Mouse (Mus musculus): ENCODE measurements around the gene Ptprm. TPM values are rescaled to one million over a fixed set of nuclear protein-coding genes. Genes with fewer than 3 reads are reported as not detected.

The Ptprm gene
- polyA plus RNA-seq, 1 experiment from 2014 or later, result 18.9 TPM

- 0 out of 2 replicates have a peak overlapping the region, but pooled peaks have one; percentile 4 for H3K4me2 ChIP-seq
- ATAC-seq (replicated peaks; ENCODE audit: low FRiP score), result no peak; the same call in 1 of the 2 replicates
- no peak overlapping the region for H3K4me3 ChIP-seq (replicated peaks)
Observed at GRCm38 (mm10) chr17:66693676-66694304, 660.5 kb downstream of the Ptprm start.

DNA sequence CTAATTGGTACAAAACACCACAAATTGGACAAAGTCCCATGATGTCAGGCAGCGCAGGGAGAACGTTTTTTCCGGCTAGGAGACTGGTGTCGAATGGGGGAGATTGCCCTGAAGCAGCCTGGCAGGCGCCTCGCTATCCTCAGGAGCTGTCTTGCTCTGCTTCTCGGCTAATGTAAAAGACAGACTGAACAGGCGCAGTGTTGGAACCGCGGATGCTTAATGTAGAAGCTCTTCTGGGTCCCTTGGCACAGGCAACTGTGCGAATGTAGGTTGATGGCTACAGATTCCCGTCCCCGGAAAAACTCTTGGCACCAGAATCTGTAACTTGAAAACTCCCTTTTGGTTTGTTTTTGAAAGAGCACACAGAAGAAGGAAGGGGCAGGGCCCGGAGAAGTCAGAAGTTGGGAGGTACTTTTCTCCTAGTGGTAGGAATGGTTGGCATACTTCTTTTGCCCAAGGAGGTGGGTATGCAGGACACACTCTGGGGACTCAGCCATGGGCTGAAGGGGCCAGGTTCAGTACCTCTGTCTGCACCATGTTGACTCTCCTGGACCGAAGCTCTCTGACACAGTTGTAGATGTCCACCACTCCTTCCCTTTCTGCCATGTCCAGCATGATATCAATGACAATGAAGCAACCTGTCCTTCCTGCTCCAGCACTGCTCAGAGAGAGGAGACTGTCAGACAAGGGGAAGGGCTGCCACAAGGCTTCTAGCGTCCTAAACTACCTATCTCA lies 661.1 kb downstream of the Ptprm start:
- H3K27me3 ChIP-seq, result no peaks in the 10 kb centered on the region
- peaks cover 17% of the 10 kb centered on the region; the same call in 1 of the 2 replicates for H3K36me3 ChIP-seq
- WGBS, result 88% methylated on average over 16 of the region's 16 CpGs
- H3K4me1 ChIP-seq, result peaks cover 47% of the 10 kb centered on the region
- no peak overlapping the region for H3K27ac ChIP-seq
- no peak overlapping the region for H3K4me3 ChIP-seq (replicated peaks)
- H3K9me3 ChIP-seq (replicated peaks), result no peaks in the 10 kb centered on the region
- no peak overlapping the region for H3K9ac ChIP-seq
- 0 out of 2 replicates have a peak overlapping the region, but pooled peaks have one; percentile 4 for H3K4me2 ChIP-seq
- ATAC-seq (replicated peaks; ENCODE audit: low FRiP score), result no peak

More at GRCm38 (mm10) chr17:66693676-66694304, 660.5 kb downstream of the Ptprm start:
- Histone ChIP-seq H3K27me3 (no peaks in the 10 kb centered on the region), H3K9me3 (replicated peaks) (no peaks in the 10 kb centered on the region), H3K4me1 (peaks cover 51% of the 10 kb centered on the region), H3K9ac (no peak overlapping the region), H3K27ac (0 out of 2 replicates have a peak overlapping the region, but pooled peaks have one; percentile 51), H3K36me3 (peaks cover 12% of the 10 kb centered on the region; the same call in 1 of the 2 replicates)
- 41% methylated on average over 21 of the region's 21 CpGs for WGBS

DNA sequence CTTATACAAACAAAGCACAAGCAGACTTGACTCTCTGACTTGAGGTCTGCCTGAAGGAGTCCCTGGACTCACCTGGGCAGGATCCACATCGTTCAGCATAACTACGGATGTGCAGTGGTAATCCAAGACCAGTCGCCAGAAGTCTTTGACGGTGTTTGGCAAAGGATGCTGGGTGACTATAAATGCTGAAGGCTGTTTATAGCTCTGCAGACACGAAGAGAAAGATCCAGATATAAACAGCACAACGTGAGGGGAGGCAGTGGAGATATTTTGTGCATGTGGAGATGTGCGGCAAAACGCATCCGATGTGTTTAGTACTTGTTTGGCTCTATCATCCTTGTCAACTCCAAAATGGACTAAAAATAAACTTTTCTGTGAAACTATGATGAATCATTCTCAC lies 666.1 kb downstream of the Ptprm start:
- Histone ChIP-seq H3K4me1 (0 out of 2 replicates have a peak, but pooled peaks cover 2% of the 10 kb centered on the region), H3K9me3 (replicated peaks) (no peaks in the 10 kb centered on the region), H3K27me3 (no peaks in the 10 kb centered on the region), H3K36me3 (peaks cover 26% of the 10 kb centered on the region; the same call in 1 of the 2 replicates), H3K9ac (no peak overlapping the region), H3K4me2 (no peak overlapping the region), H3K27ac (no peak overlapping the region), H3K4me3 (replicated peaks) (no peak overlapping the region)
- WGBS, result 85% methylated on average over 9 of the region's 9 CpGs
- ATAC-seq (replicated peaks; ENCODE audit: low FRiP score), result no peak

DNA sequence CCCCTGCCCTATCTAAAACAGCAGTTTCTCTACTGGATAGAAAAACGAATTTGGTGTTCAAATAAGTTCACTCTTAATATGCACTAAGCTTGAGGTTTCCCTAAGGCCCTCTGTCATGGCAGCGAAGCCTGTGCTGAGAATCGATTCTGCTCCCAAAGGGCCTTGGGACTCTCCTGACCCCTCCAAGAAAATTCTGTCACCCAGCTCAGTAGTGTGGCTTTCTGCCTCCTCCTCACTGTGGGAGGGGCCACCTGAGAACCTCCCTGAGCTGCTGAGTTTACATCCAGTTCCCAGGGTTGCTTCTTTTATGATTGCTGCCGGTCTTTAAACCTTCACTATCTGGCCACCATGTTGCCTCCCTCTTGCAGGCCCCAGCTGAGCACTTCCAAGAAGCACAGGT lies 666.7 kb downstream of the Ptprm start:
- H3K27me3 ChIP-seq, result no peaks in the 10 kb centered on the region
- H3K9me3 ChIP-seq (replicated peaks), result no peaks in the 10 kb centered on the region
- no peak overlapping the region for H3K27ac ChIP-seq
- WGBS, result 78% methylated on average over 4 of the region's 4 CpGs
- H3K9ac ChIP-seq, result no peak overlapping the region
- no peak for ATAC-seq (replicated peaks; ENCODE audit: low FRiP score)
- H3K4me3 ChIP-seq (replicated peaks), result no peak overlapping the region
- 0 out of 2 replicates have a peak, but pooled peaks cover 2% of the 10 kb centered on the region for H3K4me1 ChIP-seq
- H3K36me3 ChIP-seq, result peaks cover 21% of the 10 kb centered on the region; the same call in 1 of the 2 replicates
- no peak overlapping the region for H3K4me2 ChIP-seq

- ATAC-seq (replicated peaks; ENCODE audit: low FRiP score), result no peak
- H3K4me2 ChIP-seq, result no peak overlapping the region
- H3K4me1 ChIP-seq, result 0 out of 2 replicates have a peak, but pooled peaks cover 2% of the 10 kb centered on the region
- no peak overlapping the region for H3K4me3 ChIP-seq (replicated peaks)
- no peaks in the 10 kb centered on the region for H3K27me3 ChIP-seq
- H3K9ac ChIP-seq, result no peak overlapping the region
- H3K36me3 ChIP-seq, result peaks cover 21% of the 10 kb centered on the region; the same call in 1 of the 2 replicates
- H3K9me3 ChIP-seq (replicated peaks), result no peaks in the 10 kb centered on the region
- WGBS, result 81% methylated on average over 25 of the region's 25 CpGs
- no peak overlapping the region for H3K27ac ChIP-seq
Observed at GRCm38 (mm10) chr17:66686701-66687489, 667.4 kb downstream of the Ptprm start.

- Histone ChIP-seq H3K9ac (no peak overlapping the region), H3K36me3 (peaks cover 11% of the 10 kb centered on the region; the same call in 1 of the 2 replicates), H3K27me3 (no peaks in the 10 kb centered on the region), H3K4me1 (peaks cover 2% of the 10 kb centered on the region; the same call in 1 of the 2 replicates), H3K9me3 (replicated peaks) (no peaks in the 10 kb centered on the region), H3K4me3 (replicated peaks) (no peak overlapping the region), H3K4me2 (no peak overlapping the region), H3K27ac (no peak overlapping the region)
- WGBS, result 67% methylated on average over 8 of the region's 8 CpGs
- ATAC-seq (replicated peaks; ENCODE audit: low FRiP score), result peak; percentile 64
Observed at GRCm38 (mm10) chr17:66683411-66683810, 670.8 kb downstream of the Ptprm start.

- no peak overlapping the region for H3K27ac ChIP-seq
- H3K9ac ChIP-seq, result no peak overlapping the region
- H3K9me3 ChIP-seq (replicated peaks), result no peaks in the 10 kb centered on the region
- 28% methylated on average over 4 of the region's 4 CpGs for WGBS
- ATAC-seq (replicated peaks; ENCODE audit: low FRiP score), result 0 out of 2 replicates have a peak, but pooled peaks have one; percentile 23
- H3K36me3 ChIP-seq, result peaks cover 17% of the 10 kb centered on the region; the same call in 1 of the 2 replicates
- H3K4me2 ChIP-seq, result no peak overlapping the region
- H3K27me3 ChIP-seq, result no peaks in the 10 kb centered on the region
- no peak overlapping the region for H3K4me3 ChIP-seq (replicated peaks)
- H3K4me1 ChIP-seq, result peaks cover 2% of the 10 kb centered on the region; the same call in 1 of the 2 replicates
Observed at GRCm38 (mm10) chr17:66680662-66681061, 673.6 kb downstream of the Ptprm start.

- no peaks in the 10 kb centered on the region for H3K9me3 ChIP-seq (replicated peaks)
- no peaks in the 10 kb centered on the region for H3K4me1 ChIP-seq
- peaks cover 11% of the 10 kb centered on the region; the same call in 1 of the 2 replicates for H3K36me3 ChIP-seq
- no peak overlapping the region for H3K4me3 ChIP-seq (replicated peaks)
- no peak overlapping the region for H3K9ac ChIP-seq
- H3K27ac ChIP-seq, result no peak overlapping the region
- no peaks in the 10 kb centered on the region for H3K27me3 ChIP-seq
- 70% methylated on average over 2 of the region's 2 CpGs for WGBS
- no peak overlapping the region for H3K4me2 ChIP-seq
- no peak for ATAC-seq (replicated peaks; ENCODE audit: low FRiP score)
Observed at GRCm38 (mm10) chr17:66674667-66675066, 679.6 kb downstream of the Ptprm start.

DNA sequence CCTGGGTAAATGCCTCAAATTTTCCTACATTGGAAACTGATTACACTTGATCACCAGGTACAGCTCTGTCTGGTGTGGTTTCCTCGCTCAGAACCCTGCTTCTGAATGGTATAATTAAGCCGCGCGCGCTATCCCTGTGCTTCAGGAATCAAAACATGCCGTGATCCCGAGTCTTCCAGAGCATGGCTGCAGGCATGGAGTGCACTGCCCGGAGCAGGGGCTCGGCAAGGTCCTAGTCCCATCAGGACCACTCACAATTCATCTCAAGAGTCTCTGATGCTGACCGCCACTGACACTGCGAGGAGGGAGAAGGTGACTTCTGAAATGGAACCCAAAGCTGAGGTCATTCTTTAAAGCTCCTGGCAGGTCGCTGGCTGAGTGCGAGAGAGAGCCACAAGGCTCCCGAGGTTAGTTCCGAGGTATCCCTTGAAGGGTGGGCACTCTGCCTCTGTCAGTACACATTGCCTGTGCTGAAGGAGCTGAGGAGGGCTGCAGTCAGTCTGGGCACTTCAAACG lies 682.5 kb downstream of the Ptprm start:
- no peak overlapping the region for H3K9ac ChIP-seq
- no peak overlapping the region for H3K4me2 ChIP-seq
- ATAC-seq (replicated peaks; ENCODE audit: low FRiP score), result no peak
- H3K4me1 ChIP-seq, result no peaks in the 10 kb centered on the region
- WGBS, result 86% methylated on average over 16 of the region's 16 CpGs
- H3K27me3 ChIP-seq, result no peaks in the 10 kb centered on the region
- H3K36me3 ChIP-seq, result no peaks in the 10 kb centered on the region; the same call in 1 of the 2 replicates
- no peaks in the 10 kb centered on the region for H3K9me3 ChIP-seq (replicated peaks)
- no peak overlapping the region for H3K4me3 ChIP-seq (replicated peaks)
- H3K27ac ChIP-seq, result no peak overlapping the region

DNA sequence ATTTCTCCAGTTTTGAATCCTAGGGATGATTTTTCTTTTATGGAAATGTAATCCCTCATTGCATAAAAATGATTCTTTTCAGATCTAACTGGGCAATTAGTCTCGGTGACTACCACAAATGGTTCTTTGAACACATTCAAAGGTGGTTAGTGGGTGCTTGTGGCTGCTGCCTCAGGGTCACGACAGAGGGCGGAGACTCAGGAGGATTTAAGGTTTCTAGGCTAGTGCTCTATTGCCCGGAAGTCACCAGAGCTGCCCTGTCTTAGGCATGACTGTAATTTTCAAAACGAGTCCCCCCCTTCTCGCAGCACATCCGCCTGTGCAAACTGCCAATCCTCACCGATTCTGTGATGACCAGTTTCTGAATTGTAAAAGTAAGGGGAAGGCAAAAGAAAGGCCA lies 683.0 kb downstream of the Ptprm start:
- WGBS, result 73% methylated on average over 8 of the region's 8 CpGs
- Histone ChIP-seq H3K27me3 (no peaks in the 10 kb centered on the region), H3K9ac (no peak overlapping the region), H3K4me3 (replicated peaks) (no peak overlapping the region), H3K27ac (no peak overlapping the region), H3K36me3 (no peaks in the 10 kb centered on the region; the same call in 1 of the 2 replicates), H3K9me3 (replicated peaks) (no peaks in the 10 kb centered on the region), H3K4me1 (no peaks in the 10 kb centered on the region), H3K4me2 (no peak overlapping the region)
- no peak for ATAC-seq (replicated peaks; ENCODE audit: low FRiP score)

- Histone ChIP-seq H3K4me3 (replicated peaks) (no peak overlapping the region), H3K27me3 (no peaks in the 10 kb centered on the region), H3K36me3 (no peaks in the 10 kb centered on the region; the same call in 1 of the 2 replicates), H3K9me3 (replicated peaks) (no peaks in the 10 kb centered on the region), H3K9ac (no peak overlapping the region), H3K27ac (no peak overlapping the region), H3K4me2 (no peak overlapping the region), H3K4me1 (no peaks in the 10 kb centered on the region)
- 84% methylated on average over 3 of the region's 3 CpGs for WGBS
- no peak for ATAC-seq (replicated peaks; ENCODE audit: low FRiP score)
Observed at GRCm38 (mm10) chr17:66665791-66666190, 688.5 kb downstream of the Ptprm start.
